Mouse (Mus musculus) spleen, adult 12 weeks (tissue): ENCODE data around the gene Col8a2.

Experiments
- DNase-seq: peaks from one replicate; pipeline ENCODE4 v3.0.0; 2022; ENCODE audit warnings: low spot score

The Col8a2 gene

DNA sequence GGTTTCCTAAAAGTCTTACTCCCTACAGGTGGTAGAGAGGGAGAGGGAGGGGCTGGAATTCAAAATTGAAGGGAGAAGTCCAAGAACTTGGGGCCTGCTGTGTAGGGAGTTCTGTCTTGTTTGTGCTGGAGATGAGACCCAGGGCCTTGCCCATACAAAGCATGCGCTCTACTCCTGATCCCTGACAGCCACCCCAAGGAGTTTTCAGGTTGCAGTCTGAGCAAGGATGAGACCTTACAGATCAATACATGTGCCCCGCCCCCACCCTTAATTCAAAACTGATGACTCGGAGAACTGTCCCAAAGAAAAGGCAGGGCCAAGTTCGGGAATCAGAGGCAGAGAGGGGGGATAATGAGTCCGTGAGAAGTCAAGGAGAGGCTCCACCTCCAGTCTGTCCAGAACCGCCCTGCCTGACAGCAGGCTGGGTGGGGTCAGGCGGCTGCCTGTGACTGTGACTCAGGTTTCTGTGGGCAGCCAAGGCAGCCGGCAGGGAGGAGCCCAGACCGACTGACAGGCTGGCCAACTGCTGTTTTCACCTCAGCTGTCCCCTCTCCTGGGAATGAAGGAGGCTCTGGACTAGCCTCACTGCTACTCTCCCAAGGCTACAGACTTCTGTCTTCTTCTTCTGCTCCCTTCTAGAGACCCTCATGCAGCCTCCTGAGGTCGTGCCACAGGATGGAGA is 25.9 kb upstream of the Col8a2 start:
- DNase-seq = peak; percentile 70

DNA sequence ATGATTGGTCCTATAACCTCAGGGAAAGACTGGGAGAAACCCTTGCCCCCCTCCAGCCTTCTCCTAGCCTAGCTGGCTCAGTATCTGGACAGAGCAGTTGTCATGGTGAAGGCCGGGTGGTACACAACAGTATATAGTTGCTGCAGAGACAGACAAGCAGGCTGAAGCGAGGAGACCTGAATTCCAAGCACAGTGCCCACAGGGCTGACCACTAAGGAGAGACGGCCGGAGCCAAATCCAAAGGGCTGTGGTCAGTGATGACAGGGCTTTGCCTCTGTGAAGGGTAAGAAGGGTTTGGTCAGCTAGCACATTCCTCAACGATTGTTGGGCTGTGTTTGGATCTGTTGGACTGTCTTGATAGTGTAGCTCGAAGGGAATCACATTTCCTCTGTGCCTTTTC is 25.3 kb upstream of the Col8a2 start:
- DNase-seq = no peak

DNA sequence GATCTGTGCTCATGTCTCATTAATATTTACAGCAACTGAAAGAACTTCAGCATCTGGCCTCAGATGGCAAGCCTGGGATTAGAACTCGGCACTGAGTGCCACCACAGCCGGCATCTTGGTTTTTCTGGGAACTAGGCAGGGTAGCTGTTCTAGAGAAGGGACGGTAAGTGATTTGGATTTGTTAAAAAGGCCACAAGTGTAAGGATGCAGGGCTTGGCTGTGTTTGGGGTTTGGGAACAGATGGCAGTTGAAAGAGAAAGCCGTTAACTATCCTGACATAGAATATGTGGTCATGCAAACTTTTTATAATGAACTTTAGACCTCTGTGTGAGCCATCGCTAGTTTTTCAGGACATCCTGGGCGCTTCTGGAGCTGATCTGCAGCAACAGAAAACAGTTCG is 24.9 kb upstream of the Col8a2 start:
- DNase-seq = no peak

GRCm38 (mm10) chr4:126262119-126262807 is 24.3 kb upstream of the Col8a2 start, which contains the start of gene Trappc3:
TSS of gene Trappc3 (plus strand) at chr4:126262325.
- peak; percentile 94 for DNase-seq

- DNase-seq = no peak
These were observed 17.3 kb upstream of the Col8a2 start for GRCm38 (mm10) chr4:126269292-126269691.

- no peak for DNase-seq
These were observed 12.8 kb upstream of the Col8a2 start for GRCm38 (mm10) chr4:126273753-126274152.

DNA sequence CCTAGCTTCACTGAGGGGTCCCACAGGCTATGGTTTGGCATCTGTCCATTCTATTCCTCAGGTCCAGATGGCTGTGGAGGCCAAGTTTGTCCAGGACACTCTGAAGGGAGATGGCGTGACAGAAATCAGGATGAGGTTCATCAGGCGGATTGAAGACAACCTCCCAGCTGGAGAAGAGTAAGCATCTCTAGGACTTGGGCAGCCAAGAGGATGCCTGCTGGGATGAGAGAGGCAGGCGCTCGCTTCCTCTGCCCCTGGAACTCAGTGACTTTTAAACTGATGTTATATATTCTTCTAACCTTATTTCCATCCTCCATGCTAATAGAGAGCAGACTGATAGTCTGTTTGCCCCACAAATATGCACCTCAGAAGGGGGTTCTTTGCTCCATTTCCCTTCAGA is 11.5 kb upstream of the Col8a2 start:
- DNase-seq = no peak

GRCm38 (mm10) chr4:126275681-126276131 is 10.9 kb upstream of the Col8a2 start:
- no peak for DNase-seq

DNA sequence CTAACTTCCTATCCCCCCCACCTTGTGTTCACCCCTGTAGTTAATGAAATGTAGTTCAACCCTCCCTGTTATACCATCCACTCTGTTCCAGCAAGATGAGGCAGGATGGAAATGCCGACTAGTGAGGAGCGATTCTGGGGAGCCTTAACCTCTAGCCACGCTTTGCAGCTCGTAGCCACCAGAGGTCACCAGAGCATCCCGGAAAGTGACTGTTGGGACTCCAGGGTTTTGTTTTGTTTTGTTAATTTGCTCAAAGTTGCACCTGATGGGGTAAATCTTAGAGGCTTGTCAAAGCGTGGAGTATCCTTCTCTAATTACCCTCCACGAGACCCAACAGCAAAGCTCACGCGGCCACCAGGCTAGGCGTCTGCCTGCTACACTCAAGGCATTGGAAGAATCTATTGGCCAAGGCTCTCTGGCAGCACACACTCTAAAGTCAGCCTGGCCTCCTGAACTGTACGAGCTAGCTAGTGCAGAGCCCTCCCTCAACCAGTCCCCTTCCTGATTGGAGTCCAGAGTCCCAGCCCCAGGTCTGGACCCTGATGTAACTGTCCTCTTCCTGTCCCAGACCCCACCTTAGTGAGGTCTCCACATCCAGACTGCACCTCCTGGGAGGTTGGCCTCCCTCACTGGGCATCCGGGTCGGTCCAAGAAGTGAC is 8.6 kb upstream of the Col8a2 start:
- DNase-seq = no peak

GRCm38 (mm10) chr4:126278565-126278915 is 8.1 kb upstream of the Col8a2 start:
- no peak for DNase-seq

DNA sequence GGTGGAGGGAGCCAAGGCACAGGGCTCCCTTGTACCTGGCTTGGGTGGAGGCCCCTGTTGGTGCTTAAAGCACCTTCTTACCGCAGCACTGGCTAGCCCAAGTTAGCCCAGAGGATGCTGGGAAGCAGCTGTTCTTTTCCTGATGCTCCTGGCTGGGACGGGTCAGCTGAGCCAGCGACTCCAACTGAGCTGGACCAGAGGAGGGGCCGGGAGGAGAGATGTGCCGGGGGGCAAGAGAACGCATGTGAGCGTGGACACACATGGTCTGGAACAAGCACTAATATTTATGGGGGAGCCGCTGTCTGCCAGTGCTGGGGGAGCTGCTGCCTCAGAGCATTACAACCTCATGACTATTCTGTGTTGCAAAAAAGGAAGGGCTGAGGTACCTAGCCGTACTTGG is 7.6 kb upstream of the Col8a2 start:
- DNase-seq = no peak

GRCm38 (mm10) chr4:126281706-126282105 is 4.9 kb upstream of the Col8a2 start:
- no peak for DNase-seq

- DNase-seq = no peak
These were observed 3.0 kb upstream of the Col8a2 start for GRCm38 (mm10) chr4:126283582-126283981.

GRCm38 (mm10) chr4:126287302-126287995 is 856 bp downstream of the Col8a2 start:
- DNase-seq = no peak

DNA sequence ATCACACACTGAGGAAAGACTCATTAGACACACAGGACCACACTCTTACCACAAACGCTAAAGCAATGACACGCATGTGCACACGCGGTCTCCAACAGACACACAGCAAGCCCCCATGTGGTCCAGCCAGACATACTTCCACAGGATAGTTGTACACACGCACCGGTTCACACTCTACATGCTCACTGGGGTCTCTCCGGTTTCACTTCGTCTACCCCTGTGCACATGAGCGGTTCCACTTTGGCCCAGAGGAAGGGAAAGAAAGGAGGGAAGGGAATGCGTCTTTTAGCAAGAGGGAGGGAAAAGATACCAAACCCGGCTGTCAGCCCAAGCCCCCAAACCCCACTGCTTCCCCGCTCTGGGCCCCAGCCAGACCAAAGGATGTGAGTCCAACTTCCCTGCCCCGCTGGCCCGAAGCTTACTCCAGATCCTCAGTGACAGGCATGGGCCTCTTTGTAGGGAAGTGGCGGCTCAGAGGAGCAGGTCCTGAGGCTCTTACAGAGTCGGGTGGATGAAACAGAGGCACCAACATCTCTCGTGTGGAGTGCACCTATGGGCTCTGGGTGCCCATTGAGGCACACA is 1.6 kb downstream of the Col8a2 start:
- no peak for DNase-seq

GRCm38 (mm10) chr4:126290314-126290713 is 3.7 kb downstream of the Col8a2 start:
- no peak for DNase-seq

DNA sequence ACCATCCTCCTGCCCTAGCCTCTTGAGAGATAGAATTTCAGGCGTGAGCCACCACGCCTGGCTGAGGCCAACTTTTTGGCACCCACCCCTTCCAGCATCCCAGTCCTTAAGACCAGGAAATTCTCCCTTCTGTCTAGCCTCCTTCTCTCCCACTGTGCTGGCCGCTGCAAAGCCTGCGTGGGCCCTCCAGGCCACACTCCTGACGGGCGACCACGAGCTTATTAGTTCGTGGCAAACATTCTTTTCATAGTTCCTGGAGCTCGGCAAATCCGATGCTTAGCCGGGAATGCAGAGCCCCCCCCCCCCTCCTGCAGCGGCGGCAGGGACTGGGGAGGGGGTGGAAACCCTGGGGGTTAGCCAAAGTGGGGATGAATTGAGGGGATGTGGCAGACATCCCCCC is 4.6 kb downstream of the Col8a2 start:
- no peak for DNase-seq

DNA sequence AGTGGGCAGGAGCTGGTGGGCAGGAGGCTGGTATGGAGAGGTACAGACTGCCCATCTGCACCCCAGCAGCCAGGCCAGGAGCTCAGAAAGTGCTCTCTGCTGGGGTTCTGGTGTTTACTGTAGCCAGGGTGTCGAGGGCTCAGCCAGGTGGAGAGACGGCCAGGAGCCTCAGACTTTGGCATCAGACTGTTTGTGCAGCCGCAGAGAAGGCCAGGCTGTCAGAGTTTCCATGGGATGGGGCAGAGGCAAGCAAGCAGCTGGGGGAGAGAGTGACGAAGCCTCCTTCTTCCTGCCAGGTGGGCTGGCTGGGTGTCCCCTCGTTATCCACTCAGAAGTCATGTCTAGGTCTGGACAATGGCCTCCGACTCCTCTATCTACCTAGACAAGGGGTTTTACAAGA is 8.6 kb downstream of the Col8a2 start:
- no peak for DNase-seq

GRCm38 (mm10) chr4:126295937-126296336 is 9.3 kb downstream of the Col8a2 start:
- no peak for DNase-seq

- no peak for DNase-seq
These were observed 10.1 kb downstream of the Col8a2 start for GRCm38 (mm10) chr4:126296617-126297101.

DNA sequence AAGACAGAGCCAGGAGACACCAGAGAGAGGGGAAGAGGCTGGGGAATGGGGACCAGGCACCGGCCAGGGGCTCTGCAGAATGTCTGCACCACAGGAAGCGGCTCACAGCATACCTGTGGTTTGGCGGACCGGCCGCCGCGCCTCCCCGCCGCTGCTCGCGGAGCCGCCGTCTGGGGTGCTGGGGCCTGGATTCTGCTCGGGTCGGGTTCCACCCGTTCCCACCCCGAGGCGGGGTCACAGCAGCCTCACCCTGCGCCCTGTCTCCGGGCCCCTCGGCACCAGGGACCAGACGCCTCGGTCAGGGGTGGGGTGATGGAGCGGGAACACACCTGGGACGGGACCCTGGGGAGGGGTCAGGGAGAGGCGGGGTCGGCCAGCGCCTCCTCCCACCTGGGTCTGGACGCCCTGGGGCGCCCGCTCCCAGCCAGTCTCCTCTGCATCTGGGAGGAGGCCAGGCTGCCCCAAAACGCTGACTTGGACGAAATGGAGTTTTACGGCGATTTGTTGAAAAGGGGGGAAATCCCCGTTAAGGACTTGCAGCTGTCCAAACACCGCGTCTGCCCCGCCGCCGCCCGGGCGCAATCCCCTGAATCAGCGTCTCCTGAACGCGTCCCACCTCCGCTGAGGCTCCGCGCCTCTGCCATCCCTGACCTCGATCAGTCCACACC is 14.5 kb downstream of the Col8a2 start:
- no peak for DNase-seq
